Mouse (Mus musculus) limb, embryonic 15.5 days (tissue): ENCODE results near the gene St13. TPM values are rescaled to one million over a fixed set of nuclear protein-coding genes. Genes with fewer than 3 reads are reported as not detected.

ENCODE experiments used
- ATAC-seq: fragments of 200-750 bp; cut with Nextera tagmentation; 2 replicates; pipeline ENCODE4 v1.8.0; 2017; ENCODE audit warnings: low read depth, moderate TSS enrichment; ENCODE audit not compliant: insufficient number of reproducible peaks, low FRiP score, low TSS enrichment
- H3K27ac ChIP-seq: fragments of 300-500 bp; sonication (generic); 2 replicates; pipeline ENCODE4 v1.5.1; 2015; ENCODE audit warnings: moderate library complexity, mild to moderate bottlenecking, inconsistent platforms
- H3K27me3 ChIP-seq: fragments of 300-500 bp; sonication (generic); 2 replicates; pipeline ENCODE4 v1.6.1; 2015; ENCODE audit warnings: inconsistent platforms
- H3K36me3 ChIP-seq: fragments of 300-500 bp; sonication (generic); 2 replicates; pipeline ENCODE4 v1.6.1; 2015; ENCODE audit warnings: inconsistent platforms
- H3K4me1 ChIP-seq: fragments of 300-500 bp; sonication (generic); 2 replicates; pipeline ENCODE4 v1.6.1; 2015; ENCODE audit warnings: inconsistent platforms
- H3K4me2 ChIP-seq: fragments of 300-500 bp; sonication (generic); 2 replicates; pipeline ENCODE4 v1.6.1; 2015; ENCODE audit warnings: mild to moderate bottlenecking, inconsistent platforms
- H3K4me3 ChIP-seq: fragments of 300-500 bp; sonication (generic); 2 replicates; pipeline ENCODE4 v1.5.1; 2015; ENCODE audit warnings: mild to moderate bottlenecking, inconsistent platforms
- H3K9ac ChIP-seq: fragments of 300-500 bp; sonication (generic); 2 replicates; pipeline ENCODE4 v1.6.1; 2015; ENCODE audit warnings: inconsistent platforms
- H3K9me3 ChIP-seq: fragments of 300-500 bp; sonication (generic); 2 replicates; pipeline ENCODE4 v1.6.1; 2016; ENCODE audit warnings: inconsistent platforms
- WGBS: fragments of 180-500 bp; shearing (Covaris S2); methylation state at CpG from one replicate; pipeline ENCODE4 v1.1.7; 2015; 5-methylcytosine and 5-hydroxymethylcytosine counted together
- polyA plus RNA-seq: library from polyadenylated mRNA; unstranded; fragments of >200 nt; fragmentation: Nextera tagmentation; extraction: Ambion mirVana; gene quantifications from 2 replicates; pipeline ENCODE4 v1.2.1, GENCODE M21; 2015

St13 gene
- polyA plus RNA-seq, 1 experiment from 2014 or later, result 151 TPM

DNA sequence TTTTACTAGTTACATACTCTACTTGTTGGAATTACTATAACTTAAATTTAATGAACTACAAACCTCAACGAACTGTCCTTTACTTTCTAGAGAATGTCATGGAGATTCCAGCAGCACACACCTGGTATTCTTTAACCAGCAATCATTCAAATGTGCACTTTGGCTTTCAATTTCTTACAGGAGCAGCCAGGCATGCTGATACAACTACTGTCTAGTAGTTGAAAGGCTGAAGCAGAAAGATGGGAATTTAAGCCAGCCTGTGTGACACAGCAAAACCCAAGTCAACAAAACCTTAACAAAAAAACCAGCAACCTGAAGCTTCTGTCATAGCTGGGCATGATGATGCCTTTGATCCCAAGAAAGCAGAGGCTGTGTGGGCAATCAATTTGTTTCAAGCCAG, 37.4 kb downstream of the St13 start:
- Histone ChIP-seq H3K9ac (no peak overlapping the region), H3K9me3 (no peaks in the 10 kb centered on the region), H3K4me2 (no peak overlapping the region), H3K27me3 (no peaks in the 10 kb centered on the region), H3K4me3 (no peak overlapping the region), H3K27ac (no peak overlapping the region), H3K4me1 (peaks cover 22% of the 10 kb centered on the region), H3K36me3 (peaks cover 40% of the 10 kb centered on the region)
- no peak for ATAC-seq
- 43% methylated on average over 1 of the region's 1 CpGs for WGBS

DNA sequence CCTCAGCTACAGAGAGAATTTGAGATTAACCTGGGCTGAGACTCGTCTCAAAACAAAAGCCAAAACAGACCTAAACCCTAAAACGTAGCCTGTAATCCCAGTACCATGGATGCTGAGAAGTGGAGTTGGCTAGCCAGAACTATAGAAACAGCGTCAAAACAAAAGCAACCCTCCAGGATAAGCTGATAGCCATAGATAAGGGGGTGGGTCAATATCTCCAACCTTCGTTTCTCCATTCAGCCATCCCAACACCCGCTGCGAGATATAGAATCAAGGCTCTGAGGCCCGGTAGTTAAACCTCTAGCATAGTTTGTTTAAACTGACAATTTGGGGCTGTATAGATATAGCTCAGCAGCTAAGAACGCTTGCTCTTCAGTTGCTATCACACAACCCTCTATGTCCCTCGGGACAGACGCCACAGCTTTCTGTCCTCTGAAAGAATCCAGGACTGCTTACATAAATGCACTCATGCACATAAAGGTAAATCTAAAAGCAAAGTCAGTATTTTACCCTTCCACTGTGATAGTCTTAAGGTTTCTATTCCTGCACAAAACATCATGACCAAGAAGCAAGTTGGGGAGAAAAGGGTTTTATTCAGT, 38.4 kb downstream of the St13 start:
- Histone ChIP-seq H3K27ac (peak overlapping the region; percentile 88), H3K9me3 (no peaks in the 10 kb centered on the region), H3K4me2 (peak overlapping the region; percentile 70), H3K9ac (no peak overlapping the region), H3K36me3 (peaks cover 30% of the 10 kb centered on the region), H3K27me3 (no peaks in the 10 kb centered on the region), H3K4me1 (peaks cover 22% of the 10 kb centered on the region), H3K4me3 (peak overlapping the region; percentile 70; the same call in 1 of the 2 replicates)
- WGBS, result 37% methylated on average over 10 of the region's 10 CpGs
- ATAC-seq, result no peak

DNA sequence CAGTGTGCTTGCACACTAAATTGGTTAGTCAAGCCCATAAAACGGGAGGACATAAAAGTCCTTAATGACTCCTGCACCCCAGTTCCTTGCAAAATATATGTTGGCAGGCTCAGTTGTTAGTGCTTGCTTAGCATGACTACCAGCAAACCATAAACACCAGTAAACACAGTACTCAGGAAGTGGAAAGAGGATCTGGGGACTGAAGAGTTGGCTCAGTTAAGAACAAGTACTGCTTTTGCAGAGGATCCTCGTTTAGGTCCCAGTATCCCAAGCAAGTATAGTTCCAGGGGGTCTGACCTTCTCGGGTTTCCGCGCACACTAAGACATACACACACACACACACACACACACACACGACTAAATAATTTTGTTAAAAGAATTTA, 38.9 kb downstream of the St13 start:
- Histone ChIP-seq H3K4me2 (peak overlapping the region; percentile 70), H3K4me1 (peaks cover 22% of the 10 kb centered on the region), H3K27me3 (no peaks in the 10 kb centered on the region), H3K4me3 (peak overlapping the region; percentile 70), H3K27ac (peak overlapping the region; percentile 88), H3K36me3 (peaks cover 25% of the 10 kb centered on the region), H3K9ac (no peak overlapping the region), H3K9me3 (no peaks in the 10 kb centered on the region)
- WGBS, result 25% methylated on average over 6 of the region's 6 CpGs
- peak; percentile 56; the same call in 1 of the 2 replicates for ATAC-seq

DNA sequence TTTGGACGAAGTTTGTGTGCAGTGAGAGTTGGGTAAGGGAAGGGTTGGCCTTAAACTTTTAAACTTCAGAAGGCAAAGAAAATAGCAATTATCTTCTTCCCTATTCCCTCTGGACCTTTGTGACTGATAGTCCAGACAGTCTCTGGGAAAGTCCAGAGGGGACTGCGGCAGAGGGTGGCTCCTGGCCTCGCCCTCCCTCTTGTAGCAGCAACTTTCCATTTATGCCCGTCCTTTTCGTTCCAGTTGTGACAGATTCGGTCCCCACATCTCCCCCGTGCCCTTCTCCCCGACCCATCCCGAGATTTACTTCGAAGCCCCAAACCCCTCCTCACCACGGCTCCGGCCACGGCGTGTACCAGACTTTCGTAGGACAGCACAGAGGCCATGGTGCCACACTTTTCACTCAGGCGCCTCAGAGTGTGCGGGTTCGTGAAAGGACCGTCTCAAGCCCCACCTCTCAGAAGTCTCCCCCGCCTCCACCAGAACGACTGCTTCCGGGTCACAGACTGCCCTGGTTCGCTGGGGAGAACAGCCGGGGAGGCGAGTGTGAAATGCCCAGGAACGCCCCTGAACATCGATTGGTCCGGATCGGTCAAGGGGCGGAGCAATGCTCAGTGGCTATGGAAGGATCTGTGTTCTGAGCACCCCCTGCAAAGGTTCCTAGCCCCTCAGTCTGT, 39.4 kb downstream of the St13 start, which contains the start of gene Slc25a17:
Gene Slc25a17, minus strand, starts transcription at position 468 of the 677 bp plus-strand sequence.
- no peaks in the 10 kb centered on the region for H3K9me3 ChIP-seq
- ATAC-seq, result peak; percentile 99
- WGBS, result under 1% methylated on average over 30 of the region's 30 CpGs
- H3K4me2 ChIP-seq, result peak within 1 kb of the TSS; percentile 70
- peaks cover 19% of the 10 kb centered on the region for H3K36me3 ChIP-seq
- peak within 1 kb of the TSS; percentile 88 for H3K27ac ChIP-seq
- peaks cover 22% of the 10 kb centered on the region for H3K4me1 ChIP-seq
- peak within 1 kb of the TSS; percentile 70 for H3K4me3 ChIP-seq
- H3K27me3 ChIP-seq, result no peaks in the 10 kb centered on the region
- H3K9ac ChIP-seq, result peak within 1 kb of the TSS; percentile 75

DNA sequence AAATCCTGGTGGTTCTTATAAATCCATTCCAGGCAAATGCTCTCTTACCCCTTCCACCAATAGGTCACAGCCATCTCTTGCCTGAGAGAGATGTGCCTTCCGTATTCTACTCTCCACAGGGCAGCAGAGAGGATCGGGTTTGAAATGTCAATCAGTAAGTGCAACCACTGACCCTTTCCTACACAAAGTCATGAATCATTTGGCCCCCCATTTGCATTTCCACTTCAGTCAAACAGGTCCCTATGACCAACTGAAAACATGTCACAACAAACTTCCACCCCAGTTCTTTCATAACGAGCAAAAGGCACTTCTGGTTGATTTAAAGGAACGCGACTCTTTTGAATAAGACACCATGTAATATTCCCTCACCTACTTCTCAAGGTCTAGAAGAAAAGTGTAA, 40.5 kb downstream of the St13 start:
- Histone ChIP-seq H3K27me3 (no peaks in the 10 kb centered on the region), H3K4me2 (peak overlapping the region; percentile 70; the same call in 1 of the 2 replicates), H3K4me1 (peaks cover 22% of the 10 kb centered on the region), H3K9me3 (no peaks in the 10 kb centered on the region), H3K36me3 (peaks cover 11% of the 10 kb centered on the region; the same call in 1 of the 2 replicates), H3K4me3 (peak overlapping the region; percentile 70; the same call in 1 of the 2 replicates), H3K9ac (no peak overlapping the region), H3K27ac (no peak overlapping the region)
- 77% methylated on average over 5 of the region's 5 CpGs for WGBS
- no peak for ATAC-seq

DNA sequence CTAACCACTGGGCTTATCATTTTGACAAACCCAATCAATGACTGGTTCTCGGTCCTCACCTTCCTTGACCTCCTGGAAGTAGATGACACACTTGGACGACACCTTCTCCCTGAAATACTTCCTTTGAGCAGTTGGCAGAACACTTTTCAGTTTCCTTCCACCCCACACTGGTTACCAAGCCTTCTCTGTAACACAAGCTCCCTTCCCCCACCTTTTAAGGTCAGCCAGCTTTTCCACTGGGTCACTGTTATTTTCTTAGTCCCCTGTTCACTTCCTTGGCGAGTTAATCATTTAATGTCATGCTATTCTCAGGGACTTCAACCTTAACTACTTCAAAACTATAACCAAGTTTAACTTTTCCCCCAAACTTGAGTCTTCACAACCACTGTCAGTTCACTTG, 40.9 kb downstream of the St13 start:
- H3K4me1 ChIP-seq, result peaks cover 22% of the 10 kb centered on the region
- no peak overlapping the region for H3K27ac ChIP-seq
- H3K4me3 ChIP-seq, result no peak overlapping the region
- no peak for ATAC-seq
- peaks cover 9% of the 10 kb centered on the region; the same call in 1 of the 2 replicates for H3K36me3 ChIP-seq
- H3K9me3 ChIP-seq, result no peaks in the 10 kb centered on the region
- no peaks in the 10 kb centered on the region for H3K27me3 ChIP-seq
- H3K4me2 ChIP-seq, result no peak overlapping the region
- WGBS, result 82% methylated on average over 3 of the region's 3 CpGs
- no peak overlapping the region for H3K9ac ChIP-seq

DNA sequence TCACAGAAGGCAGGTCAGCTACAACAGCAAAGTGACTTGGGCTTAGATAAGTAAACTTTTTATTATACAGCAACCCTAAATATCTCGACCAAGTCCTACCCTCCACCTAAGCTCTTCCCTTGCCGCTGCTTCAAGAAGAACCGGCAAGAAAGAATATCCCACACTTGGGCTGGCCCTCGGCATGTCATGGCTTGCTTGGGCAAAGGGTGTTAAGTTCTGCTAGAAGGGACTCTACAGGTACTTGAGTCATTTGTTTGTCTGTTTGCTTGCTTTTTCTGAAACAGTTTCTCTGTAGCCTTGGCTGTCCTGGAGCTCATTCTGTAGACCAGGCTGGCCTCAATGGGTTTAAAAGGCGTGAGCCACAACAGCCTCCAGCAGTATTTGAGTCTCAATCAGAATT, 42.9 kb downstream of the St13 start:
- no peaks in the 10 kb centered on the region for H3K9me3 ChIP-seq
- H3K4me2 ChIP-seq, result no peak overlapping the region
- 23% methylated on average over 5 of the region's 5 CpGs for WGBS
- H3K4me1 ChIP-seq, result peaks cover 22% of the 10 kb centered on the region
- no peak overlapping the region; the same call in 1 of the 2 replicates for H3K27ac ChIP-seq
- no peak for ATAC-seq
- no peak overlapping the region for H3K9ac ChIP-seq
- no peak overlapping the region for H3K4me3 ChIP-seq
- no peaks in the 10 kb centered on the region for H3K27me3 ChIP-seq
- H3K36me3 ChIP-seq, result no peaks in the 10 kb centered on the region

DNA sequence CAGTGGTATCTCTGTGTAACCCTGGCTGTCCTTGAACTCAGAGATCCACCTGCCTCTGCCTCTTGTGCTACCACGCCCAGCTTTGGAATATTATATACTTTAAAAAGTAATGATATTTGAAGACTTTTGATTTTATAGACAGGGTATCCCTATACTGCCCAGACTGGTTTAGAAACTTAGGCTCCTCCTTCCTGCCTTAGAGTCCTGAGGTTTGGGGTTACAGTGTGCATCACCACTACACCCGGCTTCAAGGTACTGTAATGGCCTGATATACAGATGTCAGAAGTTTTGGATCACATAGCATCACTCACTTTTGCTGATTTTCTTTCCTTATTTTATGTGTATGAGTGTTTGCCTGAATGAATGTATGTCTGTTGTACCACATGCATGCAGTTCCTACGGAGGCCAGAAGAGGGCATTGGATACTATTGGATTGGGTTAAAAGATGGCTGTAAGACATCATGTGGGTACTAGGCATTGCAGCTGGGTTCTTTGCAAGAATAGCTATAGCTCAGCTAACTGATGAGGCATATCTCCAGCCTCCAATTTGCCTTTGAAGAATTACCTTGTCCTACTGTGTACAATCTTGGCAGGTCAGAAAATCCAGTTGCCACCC, 44.6 kb downstream of the St13 start:
- no peaks in the 10 kb centered on the region for H3K36me3 ChIP-seq
- no peak overlapping the region for H3K9ac ChIP-seq
- H3K4me3 ChIP-seq, result no peak overlapping the region
- H3K4me1 ChIP-seq, result peaks cover 17% of the 10 kb centered on the region
- no peak for ATAC-seq
- H3K9me3 ChIP-seq, result no peaks in the 10 kb centered on the region
- no peak overlapping the region for H3K27ac ChIP-seq
- H3K4me2 ChIP-seq, result no peak overlapping the region
- no peaks in the 10 kb centered on the region for H3K27me3 ChIP-seq
- WGBS, result 65% methylated on average over 3 of the region's 3 CpGs

DNA sequence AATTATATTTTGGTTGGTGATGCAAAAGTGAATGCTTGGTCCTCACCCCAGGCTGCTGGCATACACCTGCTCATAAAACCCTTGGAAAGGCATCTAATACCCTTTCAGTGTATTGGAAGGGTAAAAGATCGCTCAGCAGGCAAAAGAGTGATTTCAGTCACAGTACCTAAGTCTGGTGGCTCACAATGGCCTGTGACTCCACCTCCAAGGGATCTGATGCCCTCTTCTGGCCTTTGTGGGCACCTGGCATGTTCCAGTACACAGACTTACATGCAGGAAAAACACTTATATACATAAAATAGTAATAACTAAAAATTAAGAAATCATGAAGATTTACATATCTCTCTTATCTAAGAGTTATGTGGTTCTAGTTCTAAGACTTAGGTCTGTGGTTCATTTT, 47.2 kb downstream of the St13 start:
- Histone ChIP-seq H3K9me3 (no peaks in the 10 kb centered on the region), H3K27ac (no peak overlapping the region), H3K4me2 (no peak overlapping the region), H3K4me1 (peaks cover 5% of the 10 kb centered on the region; the same call in 1 of the 2 replicates), H3K9ac (no peak overlapping the region), H3K4me3 (no peak overlapping the region), H3K36me3 (no peaks in the 10 kb centered on the region), H3K27me3 (no peaks in the 10 kb centered on the region)
- WGBS, result 62% methylated on average over 1 of the region's 1 CpGs
- ATAC-seq, result no peak

DNA sequence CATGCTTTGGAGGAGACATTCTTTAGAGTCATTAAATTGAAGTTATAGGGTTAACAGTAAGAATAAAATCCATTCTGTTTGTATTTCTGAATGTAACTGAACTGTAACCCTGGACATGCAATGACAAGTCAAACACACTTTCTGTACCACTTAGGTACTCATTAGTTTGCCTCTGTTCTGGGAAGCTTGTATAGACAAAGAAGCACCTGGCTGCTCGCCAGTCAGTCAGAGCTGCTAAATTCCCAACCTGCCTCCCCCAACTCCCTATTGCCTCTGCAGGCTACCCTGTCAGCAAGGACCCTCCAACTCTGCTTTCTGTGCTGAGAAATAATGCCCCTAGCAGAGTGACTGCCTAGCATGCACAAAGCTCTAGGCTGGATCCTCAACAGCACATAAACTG, 49.5 kb downstream of the St13 start:
- no peak overlapping the region for H3K4me3 ChIP-seq
- peaks cover 5% of the 10 kb centered on the region; the same call in 1 of the 2 replicates for H3K4me1 ChIP-seq
- no peaks in the 10 kb centered on the region for H3K36me3 ChIP-seq
- H3K9ac ChIP-seq, result no peak overlapping the region
- H3K27me3 ChIP-seq, result no peaks in the 10 kb centered on the region
- peak overlapping the region; percentile 60; the same call in 1 of the 2 replicates for H3K27ac ChIP-seq
- 45% methylated on average over 1 of the region's 1 CpGs for WGBS
- no peaks in the 10 kb centered on the region for H3K9me3 ChIP-seq
- H3K4me2 ChIP-seq, result no peak overlapping the region
- no peak for ATAC-seq

DNA sequence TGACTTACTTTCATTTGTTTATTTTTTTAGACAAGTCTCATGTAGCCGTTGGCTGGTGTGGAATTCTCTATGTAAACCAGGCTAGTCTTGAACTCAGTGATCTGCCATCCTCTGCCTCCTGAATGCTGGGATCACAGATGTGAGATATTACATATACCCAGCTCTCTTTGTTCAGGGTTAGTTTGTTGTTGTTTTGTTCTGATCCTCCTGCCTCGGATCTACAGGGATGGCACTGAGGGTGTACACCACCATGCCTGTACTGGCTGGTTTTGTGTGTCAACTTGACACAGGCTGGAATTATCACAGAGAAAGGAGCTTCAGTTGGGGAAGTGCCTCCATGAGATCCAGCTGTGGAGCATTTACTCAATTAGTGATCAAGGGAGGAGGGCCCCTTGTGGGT, 51.5 kb downstream of the St13 start:
- H3K4me1 ChIP-seq, result peaks cover 5% of the 10 kb centered on the region; the same call in 1 of the 2 replicates
- no peak overlapping the region for H3K4me2 ChIP-seq
- WGBS, result 58% methylated on average over 2 of the region's 2 CpGs
- no peak overlapping the region for H3K27ac ChIP-seq
- no peaks in the 10 kb centered on the region for H3K27me3 ChIP-seq
- H3K4me3 ChIP-seq, result no peak overlapping the region
- no peaks in the 10 kb centered on the region for H3K9me3 ChIP-seq
- ATAC-seq, result no peak
- no peak overlapping the region for H3K9ac ChIP-seq
- H3K36me3 ChIP-seq, result peaks cover 12% of the 10 kb centered on the region; the same call in 1 of the 2 replicates

DNA sequence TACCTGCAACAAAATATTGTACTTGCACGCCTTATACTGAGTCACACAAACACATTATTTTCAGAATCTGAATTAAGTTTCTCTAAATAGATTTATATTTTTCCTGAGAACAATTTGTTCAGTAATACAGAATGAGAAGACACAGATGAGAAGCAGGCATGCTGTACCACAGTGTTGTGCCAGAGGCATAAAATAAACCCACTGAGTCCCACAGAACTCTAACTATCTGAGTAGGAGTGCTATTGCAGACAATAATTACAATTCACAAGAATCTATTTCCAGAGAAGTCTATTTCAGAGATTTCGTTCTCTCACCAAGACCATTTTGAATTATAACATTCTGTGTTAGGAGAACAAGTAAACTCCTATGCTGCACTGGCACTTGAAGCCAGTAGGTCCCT, 52.4 kb downstream of the St13 start:
- peaks cover 5% of the 10 kb centered on the region; the same call in 1 of the 2 replicates for H3K4me1 ChIP-seq
- H3K27ac ChIP-seq, result no peak overlapping the region
- H3K9me3 ChIP-seq, result no peaks in the 10 kb centered on the region
- H3K27me3 ChIP-seq, result no peaks in the 10 kb centered on the region
- H3K4me3 ChIP-seq, result no peak overlapping the region
- no peak overlapping the region for H3K9ac ChIP-seq
- H3K36me3 ChIP-seq, result peaks cover 15% of the 10 kb centered on the region; the same call in 1 of the 2 replicates
- H3K4me2 ChIP-seq, result no peak overlapping the region
- WGBS, result 84% methylated on average over 2 of the region's 2 CpGs
- no peak for ATAC-seq
